Mouse (Mus musculus) kidney, postnatal 4 days (tissue): ENCODE results near the gene Entpd3.
"Not testable (repeated sequence)": the region's sequence is repeated elsewhere in the genome, so short reads cannot be mapped to it uniquely, and the experiment has no call there.

Experiments
- DNase-seq, 2 experiments: peaks; one replicate each; pipeline ENCODE4 v3.0.0; 2021; ENCODE audit warnings: mixed read lengths in 2 of 2

Entpd3 gene

DNA sequence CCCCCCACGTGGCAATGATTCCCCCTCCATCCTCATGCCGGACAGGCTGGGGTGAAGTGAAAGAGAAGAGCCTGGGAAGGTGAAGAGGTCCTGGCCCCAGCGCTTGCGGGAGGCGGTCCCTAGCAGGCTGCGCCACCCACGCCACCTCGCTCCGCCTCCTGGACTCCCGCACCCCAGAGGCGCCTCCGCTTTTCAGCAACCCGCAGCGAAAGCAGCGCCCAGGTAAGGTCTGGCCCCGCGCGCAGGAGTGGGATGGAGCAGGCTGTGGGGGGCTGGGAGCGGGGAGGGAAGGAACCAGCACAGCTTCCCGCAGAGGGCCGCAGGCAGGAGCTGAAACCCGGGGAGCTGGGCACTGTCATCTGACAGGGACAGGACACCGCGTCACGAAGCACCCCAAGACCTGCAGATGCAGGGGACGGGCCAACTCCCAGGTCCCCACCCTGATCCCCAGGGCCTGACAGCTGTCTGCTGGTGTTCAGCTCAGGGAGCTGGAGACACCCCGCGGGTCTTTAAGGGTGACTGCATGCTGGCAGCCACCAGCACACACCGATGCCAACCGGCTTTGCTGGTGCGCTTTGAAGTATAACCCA is at the start of gene Entpd3:
Entpd3 (plus strand) TSS at position 157 of the 590 bp plus-strand sequence.
- peak; percentile 24 to 42 for DNase-seq

DNA sequence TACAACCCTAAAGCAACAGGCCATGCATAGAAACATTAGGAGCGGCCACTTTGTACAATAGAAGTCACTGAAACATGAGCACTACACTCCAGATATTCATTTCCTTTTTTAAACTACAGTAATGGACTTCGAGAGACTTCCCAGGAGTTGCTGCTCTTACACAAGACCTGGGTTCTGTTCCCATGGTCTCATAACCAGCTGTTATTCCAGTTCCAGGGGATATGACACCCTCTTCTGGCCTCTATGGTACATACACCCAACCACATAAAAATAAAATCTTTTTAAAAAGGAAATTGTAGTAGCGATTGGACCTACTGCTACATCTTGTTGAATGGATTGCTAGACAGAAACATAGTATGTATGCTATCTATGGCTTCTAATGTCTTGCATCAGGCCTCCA is 48.1 kb upstream of the Entpd3 start:
- DNase-seq = no peak

DNA sequence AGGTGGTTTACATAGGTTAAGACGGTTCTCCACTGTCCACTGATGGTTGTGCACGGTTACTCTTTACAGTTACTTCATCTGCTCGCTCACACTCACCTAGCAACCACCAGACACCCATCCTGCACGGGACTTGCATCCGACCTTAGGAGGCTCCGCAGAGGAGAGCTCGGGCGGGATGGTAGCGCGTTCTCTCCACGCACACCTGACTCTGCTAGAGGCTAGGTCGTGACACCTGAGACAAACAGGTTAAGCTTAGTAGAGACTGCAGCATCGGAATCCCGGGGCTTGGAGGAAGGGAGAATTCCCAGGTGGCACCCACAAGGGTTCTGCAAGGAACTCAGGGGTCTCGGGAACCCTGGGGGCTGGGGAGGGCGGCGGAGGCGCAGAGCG is 47.6 kb upstream of the Entpd3 start, which contains the start of gene Eif1b:
Eif1b (plus strand) TSS at position 223 of the 390 bp plus-strand sequence.
- no peak for DNase-seq

DNA sequence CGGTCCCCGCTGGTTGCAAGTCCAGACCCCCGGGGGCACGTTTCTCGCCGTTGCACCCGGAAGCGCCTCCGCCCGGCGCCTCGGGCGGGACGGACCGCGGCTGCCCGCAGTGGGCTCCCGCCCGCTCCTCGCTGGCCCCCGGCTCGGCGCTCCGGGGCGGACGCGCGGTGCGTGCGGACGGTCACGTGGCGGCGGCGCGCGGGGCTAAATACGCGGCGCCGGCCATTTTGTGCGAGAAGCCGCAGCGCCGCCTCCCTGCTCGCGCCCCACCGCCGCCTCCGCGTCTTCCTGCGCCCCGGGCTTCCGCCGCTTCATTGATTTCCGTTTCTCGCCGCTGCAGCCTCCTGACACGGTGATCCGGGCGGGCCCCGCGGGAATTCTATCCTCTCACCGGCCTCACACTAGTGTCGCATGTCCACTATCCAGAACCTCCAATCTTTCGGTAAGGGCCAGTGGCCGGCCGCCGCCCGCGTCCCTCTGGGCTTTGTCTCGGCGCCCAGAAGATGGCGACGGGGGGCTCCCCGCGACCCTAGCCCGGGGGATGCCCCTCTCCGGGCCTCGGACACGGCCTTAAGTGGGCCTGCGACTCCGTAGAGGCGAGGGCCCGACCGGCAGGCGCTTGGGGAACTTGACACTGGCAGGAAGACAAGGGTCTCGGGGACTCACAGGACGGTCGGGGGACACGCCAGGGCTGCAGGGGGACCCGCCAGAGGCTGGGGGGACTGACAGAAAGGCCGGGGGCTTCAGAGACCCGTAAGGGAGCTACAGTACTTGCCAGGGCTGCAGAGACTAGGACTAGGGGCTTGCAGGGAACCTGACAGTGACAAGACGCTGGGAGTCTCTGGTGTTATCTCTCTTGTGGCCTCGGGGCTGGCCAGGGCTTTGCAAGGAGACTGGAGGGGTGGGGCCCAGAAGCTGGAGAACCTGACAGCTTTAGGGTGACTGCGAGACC is 46.9 kb upstream of the Entpd3 start:
- DNase-seq = peak; percentile 84 to 91

DNA sequence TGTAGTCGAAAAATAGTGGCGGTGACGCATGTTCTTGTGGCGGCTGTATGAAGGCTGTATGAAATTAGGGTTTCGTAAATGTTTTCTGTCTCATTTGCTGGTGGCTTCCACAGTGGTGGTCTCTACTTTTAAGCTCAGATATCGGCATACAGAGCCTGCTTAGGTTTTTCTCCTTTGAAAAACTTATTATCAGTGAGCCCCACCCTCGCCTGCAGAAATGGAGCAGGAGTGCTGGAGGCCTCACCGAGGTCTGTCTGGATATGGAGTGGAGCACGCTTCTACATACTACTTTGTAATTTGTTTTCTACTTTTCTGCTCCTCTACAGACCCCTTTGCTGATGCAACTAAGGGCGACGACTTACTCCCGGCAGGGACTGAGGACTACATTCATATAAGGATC is 45.8 kb upstream of the Entpd3 start:
- no peak for DNase-seq

DNA sequence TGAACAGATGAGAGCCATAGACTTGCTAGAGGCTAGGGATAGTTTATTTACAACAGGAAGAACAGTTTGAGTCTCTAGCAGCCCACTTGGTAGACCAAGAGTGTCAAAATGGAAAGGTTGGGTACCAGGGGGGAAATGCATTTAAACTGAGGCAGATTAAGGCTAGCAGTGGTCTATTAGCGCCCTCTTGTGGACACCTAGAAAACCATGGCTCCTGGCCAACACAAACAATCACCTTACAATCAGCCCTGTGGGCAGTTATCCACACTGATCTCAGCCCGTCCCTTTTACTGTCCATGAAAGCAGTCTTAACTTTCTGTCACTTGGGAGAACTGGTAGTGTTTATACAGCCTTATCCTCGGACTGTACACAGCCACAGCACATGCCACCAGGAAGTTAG is 42.9 kb upstream of the Entpd3 start:
- peak; percentile 73 to 79 for DNase-seq

DNA sequence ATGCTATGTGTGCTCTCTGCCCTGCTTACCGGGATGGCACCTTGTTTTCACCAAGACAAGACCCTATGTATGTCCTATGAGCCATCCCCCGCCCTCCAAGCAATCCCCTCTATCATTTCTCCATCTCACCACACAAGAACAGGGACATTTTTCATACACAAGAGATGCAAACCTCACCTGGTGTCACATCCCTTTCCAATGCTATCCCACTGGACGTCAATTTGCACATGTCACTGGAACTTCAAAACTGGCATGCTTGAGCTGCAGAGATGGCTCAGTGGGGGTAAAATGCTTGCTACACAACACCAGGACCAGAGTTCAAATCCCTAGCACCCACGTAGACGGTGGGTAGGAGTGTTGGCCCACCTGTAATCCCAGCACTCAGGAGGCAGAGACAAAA is 41.6 kb upstream of the Entpd3 start:
- no peak for DNase-seq

DNA sequence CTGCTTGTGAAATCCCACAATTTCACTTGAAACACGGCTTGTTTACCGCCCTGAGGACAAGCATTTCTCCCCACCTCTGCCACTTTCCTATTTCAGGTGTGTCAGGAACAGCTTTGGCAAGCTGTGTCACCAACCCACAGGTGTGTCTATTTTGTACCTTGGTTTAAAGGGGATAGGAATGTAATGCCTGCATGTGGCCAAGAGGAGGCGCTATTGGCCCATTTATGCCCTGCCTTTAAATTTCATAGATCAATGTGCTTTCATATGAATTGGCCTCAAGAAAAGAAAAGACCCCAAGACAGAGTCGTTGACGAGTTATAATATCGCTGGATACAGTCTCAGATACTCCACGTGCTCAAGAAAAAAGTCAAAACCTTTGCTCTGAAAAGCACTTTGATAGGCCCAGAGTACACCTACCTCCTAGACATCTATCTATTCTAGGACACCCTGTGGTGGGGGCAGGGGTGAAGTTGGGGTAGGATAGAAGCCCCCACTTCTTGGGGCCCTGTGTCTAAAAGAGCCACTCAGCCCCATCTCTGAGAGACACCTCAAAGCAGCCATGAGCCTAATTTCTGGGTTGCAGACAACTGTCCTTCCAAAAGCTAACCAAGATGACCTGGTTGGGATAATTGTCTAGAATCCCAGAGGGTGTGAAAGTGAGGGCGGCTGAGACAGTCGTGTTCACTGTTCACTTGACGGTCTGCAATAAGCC is 38.3 kb upstream of the Entpd3 start:
- DNase-seq = peak in 1 of 2 experiments; percentile 34

DNA sequence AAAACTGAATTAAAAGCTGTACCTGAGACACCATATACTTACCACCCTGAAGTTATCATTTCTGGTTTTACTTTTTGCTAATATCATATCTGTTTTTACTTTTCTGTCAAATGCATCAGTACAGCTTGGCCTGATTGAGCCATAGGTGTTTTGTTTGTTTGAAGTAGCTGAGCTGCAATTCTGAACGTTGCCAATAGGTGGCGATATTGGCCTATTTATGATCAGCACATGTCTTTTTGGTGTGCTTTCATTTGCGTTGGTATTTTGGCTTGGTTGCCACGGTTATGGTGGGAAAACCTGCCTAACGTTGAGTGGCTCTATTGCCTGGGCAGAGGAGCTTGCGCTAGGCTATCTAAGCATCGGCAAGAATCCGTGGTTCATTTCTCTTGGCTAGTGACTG is 37.6 kb upstream of the Entpd3 start:
- DNase-seq = peak; percentile 87 to 89

DNA sequence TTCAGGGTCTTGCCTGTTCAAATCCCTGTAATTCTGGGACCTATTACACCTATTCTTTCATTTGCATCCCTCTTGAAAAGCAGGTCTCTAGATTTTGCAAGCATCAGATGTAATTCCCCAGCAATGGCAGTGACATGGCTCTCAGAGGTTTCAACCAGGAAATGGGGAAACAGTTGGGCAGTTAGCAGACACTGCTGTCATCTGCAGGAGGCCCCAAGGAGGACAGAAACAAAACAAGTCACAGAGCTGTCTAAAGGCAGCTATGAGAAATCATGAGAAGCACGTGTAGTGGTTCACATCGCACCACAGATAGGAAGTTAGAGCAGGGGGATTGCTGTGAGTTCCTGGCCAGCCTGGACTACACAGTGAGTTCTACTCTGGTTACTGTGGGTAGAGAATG is 35.2 kb upstream of the Entpd3 start:
- no peak for DNase-seq

DNA sequence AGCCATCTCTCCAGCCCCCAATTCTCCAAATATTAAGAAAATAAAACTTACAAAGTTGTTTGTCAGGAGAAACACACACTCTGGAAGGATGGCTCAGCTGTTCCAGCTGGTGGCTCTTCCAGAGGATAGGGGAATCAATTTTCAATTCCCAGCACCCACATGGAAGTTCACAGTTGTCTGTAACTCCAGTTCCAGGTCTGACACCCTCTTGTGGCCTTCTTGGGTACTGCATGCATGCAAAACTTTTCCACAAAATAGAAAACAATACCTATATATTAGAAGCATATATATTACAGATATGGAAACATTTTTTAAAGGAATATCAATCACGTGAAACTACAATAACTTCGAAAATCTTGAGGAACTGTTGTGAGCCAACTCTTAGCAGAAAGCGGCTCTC is 27.8 kb upstream of the Entpd3 start:
- DNase-seq = peak; percentile 51 to 62

DNA sequence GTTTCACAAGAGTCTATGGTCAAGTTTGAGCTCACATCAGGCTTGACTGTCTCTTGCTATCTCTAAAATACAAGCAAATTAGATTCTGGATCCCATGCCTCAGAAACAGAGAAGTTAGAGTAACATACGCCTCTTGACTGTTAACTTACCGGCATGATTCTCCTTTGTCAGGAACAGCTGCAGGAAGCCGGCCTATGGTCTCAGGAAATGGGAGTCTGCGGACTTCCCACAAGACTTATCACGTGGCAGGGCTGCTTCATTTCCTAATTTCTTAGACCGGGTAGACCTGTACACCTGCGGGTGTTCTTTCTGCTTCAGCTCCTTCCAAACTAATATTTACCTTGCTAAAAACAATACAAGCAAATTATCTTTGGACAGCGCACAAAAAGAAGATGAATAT is 22.9 kb upstream of the Entpd3 start:
- DNase-seq = no peak

DNA sequence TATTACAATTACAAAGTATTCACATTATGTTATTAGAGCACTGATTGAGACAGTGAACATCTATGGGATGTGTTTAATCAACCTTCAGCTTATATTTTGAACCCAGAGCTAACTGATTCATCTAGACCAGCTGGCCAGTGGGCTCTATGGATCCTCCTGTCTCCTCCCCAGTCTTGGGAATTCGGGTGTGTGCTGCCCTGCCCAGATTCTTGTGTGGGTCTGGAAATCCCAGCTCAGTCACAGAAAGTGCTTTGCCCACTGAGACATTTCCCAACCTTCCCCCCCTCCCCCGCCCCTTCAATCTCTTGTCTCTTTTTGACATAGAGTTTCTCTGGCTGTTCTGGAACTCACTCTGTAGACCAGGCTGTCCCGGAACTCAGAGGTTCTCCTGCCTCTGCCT is 20.7 kb upstream of the Entpd3 start:
- DNase-seq = no peak

DNA sequence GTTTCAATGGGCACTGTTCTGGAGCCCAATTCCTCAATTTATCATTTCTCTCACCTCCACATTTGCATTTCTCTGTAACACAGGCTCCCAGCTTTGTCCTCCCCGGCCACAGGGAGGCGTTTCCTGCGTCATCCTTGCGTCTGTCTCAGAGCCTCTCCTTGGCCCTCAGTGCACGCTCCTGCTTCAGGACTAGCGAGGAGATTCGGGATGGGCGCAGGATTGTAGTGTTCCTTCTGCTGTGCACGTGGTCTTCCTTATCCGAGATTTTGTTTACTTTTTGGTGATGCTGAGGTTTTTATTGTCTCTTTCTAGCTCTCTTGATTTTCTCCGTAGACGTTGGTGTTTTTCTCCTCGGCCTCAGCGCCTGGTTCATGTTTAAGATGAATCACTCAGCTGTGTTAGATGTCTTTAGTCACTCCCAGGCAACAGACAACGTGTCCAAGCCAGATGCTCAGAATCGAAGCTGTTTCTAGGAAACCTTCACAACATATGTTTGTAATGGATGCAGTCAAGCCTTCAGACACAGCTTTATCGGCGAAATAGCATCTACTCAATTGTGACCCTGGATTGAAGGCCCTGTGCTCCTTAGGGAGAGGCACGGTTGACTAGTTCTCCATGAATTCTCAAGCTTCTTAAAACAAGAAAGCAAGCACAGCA is 20.0 kb upstream of the Entpd3 start:
- DNase-seq = no peak

DNA sequence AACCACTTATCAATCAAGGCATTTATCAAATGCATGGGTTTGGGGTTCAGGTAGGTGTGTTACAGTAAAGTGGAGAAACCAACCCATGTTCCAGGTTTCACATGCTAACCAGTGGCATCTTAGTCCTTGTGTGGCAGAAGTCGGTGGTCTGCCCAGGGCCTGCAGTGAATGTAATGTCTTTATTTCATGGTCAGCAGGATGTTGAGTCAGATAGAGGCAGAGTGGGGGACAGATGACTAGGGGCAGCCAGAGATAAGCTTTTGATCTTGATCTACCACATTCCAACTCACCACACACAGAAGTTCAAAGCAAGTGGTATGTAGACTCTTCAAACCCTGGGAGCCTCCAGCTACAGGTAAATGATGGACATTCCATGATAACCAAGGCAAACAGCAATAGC is 18.5 kb upstream of the Entpd3 start:
- no peak for DNase-seq

DNA sequence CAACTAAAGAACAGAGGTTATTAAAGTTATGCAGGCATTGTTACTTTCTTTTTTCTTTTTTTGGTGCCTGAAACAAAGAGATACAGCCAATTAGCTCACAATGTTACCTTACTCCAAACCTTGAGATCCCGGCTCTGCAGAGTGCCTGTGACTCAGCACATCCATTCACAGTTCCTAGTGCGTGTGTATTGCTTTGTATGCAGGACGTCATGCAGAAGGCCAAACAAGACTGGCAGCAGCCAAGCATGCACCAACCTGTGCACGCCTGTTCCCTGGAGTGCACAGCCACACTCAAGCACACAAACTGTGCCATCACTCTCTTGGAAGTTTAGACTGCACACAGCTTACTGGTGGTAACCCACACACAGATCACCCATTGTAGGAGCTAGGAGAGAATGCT is 12.3 kb upstream of the Entpd3 start:
- no peak for DNase-seq

DNA sequence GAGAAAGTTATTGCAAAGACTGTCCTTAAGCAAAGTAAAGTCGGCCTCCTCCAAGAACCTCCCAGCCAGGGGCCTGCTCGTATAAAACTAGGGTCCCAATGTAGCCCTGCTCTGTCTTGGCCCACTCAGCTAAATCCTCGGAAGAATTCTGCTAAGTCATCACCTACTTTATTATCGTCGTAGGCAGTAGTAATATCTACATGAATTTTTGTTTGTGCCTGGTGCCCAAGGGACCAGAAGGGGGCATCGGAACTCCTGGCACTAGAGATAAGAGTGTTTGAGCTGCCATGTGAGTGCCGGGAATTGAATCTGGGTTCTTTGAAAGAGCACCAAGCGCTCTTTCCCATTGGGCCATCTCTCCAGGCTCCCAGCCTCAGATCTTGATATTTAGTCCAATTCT is 11.7 kb upstream of the Entpd3 start:
- DNase-seq = no peak

DNA sequence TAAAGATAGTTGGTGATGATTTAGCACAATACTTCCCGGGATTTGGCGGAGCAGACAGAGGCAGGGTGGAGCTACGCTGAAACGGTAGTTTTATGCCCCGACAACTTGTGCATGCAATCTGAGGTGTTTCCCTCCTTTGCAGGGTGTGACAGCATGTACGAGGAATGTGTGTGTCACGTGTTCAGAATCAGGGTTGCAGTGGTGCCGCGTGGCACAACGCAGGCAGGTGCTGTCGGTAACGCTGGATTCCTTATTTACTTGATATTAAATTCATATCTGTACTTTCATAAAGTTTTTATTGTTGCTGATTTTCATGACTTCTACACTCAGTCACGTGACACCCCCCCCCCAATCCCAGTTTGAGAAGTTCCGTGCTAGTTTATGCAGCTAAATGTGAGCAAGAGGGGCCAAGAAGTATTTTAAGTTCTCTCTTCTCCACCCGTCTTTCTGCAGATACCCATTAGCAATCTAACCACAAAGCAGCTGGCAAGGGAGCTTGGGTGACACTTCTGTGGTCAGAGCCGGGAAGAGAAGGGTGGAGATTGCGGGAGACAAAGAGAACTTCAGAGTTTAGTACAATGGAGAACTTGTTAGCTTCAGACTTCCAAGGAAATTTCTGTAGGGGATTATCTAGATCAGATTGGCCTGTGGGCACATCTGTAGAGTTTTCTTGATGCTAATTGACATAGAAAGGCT is 10.7 kb upstream of the Entpd3 start:
- DNase-seq = no peak

DNA sequence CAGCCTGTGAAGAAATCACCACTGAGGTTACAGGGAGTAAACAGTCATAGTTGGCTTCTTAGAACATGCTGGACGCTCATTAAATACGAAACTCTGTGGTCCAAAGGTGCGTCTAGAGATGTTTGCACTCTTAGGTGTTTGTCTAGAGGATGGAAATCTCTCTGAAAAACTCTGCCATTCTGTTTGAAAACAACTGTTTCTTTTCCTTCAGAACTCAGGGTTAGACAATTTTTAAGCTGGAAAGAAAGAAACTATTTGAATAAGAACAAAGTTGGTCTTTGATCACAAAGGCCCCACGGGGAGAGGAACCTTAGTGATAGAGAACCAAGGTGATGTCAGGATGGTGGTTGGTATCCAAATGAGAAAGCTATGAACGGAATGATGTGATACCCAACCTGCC is 9.1 kb upstream of the Entpd3 start:
- no peak for DNase-seq

DNA sequence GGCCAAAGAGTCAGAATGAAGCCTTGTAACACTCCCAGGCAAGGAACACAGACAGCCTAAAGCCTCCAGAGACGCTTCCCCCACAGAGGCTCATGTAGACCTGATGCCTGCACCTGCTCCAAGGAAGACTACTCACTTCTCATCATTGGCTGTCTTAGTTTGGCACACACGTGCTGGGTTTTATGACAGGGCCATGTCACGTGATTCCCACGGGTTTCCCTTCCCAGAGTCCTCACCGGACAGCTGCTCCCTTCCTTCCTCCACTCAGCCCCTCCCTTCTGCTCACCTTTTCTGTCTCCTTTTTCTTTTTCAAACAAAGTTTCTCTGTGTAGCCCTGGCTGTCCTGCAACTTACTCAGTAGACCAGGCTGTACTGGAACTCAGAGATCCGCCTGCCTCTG is 7.6 kb upstream of the Entpd3 start:
- no peak for DNase-seq

DNA sequence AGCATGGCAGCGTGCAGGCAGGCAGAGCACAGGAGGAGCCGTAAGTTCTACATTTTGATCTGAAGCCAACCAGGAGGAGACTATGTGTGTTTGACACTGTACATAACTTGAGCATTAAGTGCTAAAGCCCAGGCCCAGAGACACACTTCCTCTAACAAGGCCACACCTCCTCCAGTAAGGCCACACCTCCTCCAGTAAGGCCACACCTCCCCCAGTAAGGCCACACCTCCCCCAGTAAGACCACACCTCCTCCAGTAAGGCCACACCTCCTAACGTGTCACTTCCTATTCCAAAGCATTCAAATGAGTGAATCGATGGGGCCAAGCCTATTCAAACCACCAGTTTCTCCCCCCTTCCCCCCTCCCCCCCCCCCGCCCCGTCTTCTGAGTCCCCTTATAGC is 6.9 kb upstream of the Entpd3 start:
- no peak for DNase-seq

DNA sequence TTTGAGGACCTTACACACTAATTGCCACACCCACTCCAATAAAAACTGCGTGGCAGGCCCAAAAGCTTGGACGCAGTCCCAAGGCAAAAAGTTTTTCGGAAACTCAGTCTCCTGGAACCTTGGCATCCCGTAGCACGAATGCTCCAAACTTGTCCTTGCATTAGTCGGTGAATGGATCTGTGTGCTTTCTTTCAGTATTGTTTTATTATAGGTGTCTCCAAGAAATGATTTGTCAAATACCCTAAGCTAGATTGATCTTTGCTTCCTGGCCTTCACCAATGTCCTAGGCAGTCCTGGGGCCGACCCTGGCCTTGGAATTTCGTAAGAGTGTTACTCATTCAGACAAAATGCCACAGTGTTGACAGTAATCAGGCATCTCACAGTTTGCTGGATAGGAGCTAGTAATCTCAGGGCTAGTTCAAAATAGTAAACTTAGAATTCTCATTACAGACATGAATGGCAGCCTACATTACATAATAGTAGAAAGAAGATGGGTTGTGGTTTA is 6.1 kb upstream of the Entpd3 start:
- DNase-seq = not testable (repeated sequence)
